Mouse (Mus musculus) thymus, postnatal 4 days (tissue): ENCODE results near the gene Lmntd1.

Source experiments
- DNase-seq: peaks from one replicate; pipeline ENCODE4 v3.0.0; 2021

Lmntd1 gene

GRCm38 (mm10) chr6:145370302-145370701, 243.8 kb downstream of the Lmntd1 start:
- DNase-seq = no peak

GRCm38 (mm10) chr6:145369290-145369689, 244.8 kb downstream of the Lmntd1 start:
- DNase-seq = no peak

DNA sequence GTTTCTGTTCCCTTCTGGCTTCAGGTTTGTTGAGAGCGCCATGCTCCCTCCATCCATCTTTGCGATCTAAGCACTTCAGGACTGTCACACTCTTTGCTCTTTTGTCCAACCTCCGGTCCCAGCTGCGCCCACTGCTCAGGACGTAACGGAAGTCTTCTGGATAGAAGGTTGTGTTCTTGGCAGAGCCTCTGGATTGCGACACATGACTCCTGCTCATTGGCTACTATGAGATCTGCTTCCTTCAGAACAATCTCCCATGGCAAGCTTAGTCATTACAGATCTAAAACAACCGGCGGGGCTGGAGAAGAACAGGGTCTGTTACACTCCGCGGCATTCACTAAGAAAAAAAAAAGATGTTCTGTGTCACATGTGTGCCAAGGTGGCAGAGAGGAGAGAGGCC, 247.6 kb downstream of the Lmntd1 start:
- no peak for DNase-seq

DNA sequence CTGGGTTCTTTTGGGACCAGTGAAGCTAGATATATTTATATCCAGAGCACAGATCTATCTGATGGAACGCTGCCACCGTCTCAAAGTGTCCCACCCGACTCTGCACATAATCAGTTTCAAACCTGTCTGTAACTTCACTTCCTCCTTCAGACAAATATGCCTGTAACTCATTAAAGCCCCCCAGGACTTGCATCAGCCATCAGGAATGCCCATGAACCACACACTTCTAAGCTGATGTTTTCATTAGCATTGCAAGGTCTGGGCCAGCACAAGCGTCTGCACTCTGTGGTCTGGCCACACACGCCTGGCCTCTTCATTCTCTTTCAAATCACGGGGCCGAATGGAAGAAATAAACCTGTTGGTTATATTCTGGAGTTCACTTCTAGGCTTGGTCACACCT, 250.4 kb downstream of the Lmntd1 start:
- DNase-seq = no peak

DNA sequence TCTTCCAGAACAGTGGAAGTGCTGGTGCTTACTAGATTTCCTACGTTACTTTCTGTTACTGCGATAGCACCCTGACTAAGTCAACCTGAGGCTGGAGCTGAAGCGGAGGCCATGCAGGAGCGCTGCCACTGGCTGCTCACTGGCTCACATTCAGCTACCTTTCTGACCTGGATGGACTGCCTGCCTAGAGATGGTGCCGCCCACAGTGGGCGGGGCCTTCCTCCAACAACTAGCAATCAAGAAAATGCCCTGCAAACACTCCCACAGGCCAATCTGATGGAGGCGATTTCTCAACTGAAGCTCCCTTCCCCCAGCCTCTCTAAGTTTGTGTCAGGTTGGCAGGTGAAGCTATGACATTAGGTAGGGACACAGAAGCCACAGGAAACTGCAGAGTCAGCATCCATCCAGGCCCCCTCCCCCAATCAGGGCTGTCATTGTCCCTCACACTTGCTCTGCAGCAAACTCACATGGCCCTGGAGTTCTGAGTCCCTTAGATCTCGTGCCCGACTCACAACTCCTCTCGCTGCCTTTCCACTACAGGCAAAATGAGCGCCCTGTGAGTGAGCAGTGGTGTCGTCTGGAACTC, 252.9 kb downstream of the Lmntd1 start:
- no peak for DNase-seq

- peak; percentile 73 for DNase-seq
Observed at GRCm38 (mm10) chr6:145359470-145360430, 254.4 kb downstream of the Lmntd1 start.

DNA sequence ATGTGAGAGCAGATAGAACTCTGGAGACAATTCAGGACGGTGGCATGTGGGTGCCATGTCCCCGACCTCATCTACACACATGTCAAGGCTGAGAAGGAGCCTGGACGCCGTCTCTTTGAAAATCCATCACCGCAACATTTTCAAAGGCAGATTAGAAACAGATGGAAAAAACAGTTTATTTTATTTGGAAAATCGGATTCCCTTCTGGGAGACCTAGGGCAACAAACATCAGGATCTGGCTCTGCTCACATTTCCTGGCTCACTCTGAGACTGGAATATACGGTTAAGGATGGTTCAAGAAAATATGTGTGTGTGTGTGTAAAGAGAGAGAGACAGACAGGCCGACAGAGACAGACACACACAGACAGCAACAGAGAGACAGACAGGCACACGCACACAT, 256.1 kb downstream of the Lmntd1 start:
- no peak for DNase-seq

DNA sequence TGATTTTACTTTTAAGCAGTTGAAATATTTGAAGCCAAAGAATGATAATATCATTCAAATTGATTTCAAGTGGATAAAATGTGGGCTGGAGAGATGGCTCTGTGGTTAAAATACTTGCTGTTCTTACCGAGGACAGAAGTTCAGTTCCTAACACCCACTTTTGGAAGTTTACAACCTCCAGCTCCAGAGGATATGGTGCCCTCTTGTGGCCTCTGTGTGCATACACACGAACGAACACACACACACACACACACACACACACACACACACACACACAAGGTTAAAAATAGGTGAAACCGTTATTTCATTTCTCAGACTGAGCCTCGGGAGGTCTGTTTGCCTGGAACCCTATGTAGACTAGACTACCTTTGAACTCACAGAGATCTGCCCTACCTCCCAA, 260.3 kb downstream of the Lmntd1 start:
- DNase-seq = no peak

DNA sequence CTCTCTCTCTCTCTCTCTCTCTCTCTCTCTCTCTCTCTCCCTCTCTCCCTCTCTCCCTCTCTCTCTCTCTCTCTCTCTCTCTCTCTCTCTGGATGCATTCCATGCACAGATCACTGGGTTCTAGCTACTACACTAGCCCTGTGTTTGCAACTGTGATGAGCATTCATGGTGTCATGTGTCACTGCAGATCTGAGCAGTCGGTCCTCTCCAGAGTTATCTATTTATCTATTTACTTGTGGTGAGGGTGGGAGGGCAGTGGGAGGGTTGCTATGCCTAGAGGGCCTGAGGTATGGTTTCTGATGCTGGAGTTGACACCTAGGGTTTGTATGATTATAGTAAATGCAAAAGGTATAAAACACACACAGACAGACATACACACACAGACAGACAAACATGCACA, 261.4 kb downstream of the Lmntd1 start:
- no peak for DNase-seq

DNA sequence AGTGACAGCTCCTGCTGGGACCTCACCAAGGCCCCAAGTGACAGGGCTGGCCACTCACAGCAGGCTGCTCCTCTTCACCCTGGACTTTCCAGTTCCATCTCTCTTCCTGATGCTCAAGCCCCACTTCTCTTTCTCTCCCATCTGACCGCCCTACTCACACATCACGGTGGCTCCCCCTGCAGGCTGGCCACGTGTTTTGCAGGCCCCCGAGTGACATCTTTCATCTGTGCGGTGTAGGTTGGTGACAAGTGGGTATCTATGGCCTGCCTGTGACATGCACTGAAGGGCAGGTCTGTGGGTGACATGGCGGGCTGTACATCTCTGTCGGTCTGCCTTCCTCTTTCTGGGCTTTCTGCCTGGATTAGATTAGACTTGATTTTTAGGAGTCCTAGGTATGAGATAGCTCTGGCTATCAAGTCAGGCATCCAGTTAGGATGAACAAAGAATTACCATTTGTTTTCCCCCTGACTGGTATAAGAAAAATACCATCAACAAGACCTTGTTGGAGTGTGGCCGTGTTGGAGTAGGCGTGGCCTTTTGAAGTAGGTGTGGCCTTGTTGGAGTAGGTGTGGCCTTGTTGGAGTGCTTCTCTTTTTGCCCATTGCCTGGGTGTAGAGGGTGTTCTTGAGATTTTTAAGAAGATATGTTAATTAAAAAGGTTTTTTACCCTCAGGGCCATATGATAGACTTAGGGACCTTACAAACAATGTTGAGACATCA, 265.8 kb downstream of the Lmntd1 start:
- DNase-seq = peak; percentile 86

DNA sequence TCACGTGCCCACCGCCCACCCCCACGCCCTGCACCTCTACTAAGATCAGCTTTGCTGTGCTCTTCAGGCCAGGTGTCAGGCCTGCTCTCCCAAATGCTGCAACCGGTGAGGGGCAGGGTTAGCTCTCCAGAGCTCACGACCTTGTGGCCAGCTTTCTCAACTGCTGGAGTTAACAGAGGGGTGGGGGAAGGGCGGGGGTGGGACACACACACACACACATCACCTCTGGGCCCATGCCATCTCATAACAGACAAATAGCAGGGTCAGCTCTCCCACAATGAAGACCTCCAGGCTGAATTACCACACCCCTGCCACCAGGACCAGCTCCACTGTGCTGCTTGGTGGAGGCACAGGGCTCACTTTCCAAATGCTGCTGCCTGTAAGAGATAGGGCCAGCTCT, 266.5 kb downstream of the Lmntd1 start:
- DNase-seq = no peak

DNA sequence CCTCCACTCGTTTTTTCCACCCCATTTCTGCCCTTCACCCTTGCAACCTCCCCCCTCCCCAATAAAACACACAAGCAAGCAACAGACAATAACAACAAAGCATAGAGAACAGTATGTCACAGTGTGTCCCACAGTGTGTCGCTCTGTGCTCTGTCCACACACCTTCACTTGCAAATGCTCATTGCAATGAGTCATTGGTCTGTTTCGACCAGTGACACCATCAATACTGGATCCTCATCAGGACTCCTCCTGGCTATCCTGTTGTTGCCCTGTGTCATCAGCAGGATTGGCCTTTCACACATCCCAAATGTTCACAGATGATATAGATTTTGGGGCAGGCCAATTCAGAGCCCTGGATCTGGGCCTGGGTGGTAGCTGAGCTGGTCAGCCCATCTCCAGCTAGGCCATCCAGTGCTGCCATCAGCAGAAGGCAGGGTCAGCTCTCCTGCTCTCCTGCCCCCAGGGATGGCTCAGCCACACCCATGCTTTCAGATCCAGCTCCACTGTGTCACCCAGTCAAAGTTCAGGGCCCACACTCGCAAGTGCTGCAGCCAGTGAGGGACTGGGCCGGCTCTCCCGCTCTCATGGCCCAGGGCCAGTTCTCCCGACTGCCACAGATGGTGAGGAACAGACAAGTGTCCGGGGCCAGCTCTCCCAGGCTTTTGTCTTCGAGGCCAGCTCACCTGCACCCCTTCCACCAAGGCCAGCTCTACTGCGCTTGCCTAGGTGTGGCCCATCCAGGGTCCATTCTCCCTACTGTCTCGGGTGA, 267.1 kb downstream of the Lmntd1 start:
- no peak for DNase-seq

DNA sequence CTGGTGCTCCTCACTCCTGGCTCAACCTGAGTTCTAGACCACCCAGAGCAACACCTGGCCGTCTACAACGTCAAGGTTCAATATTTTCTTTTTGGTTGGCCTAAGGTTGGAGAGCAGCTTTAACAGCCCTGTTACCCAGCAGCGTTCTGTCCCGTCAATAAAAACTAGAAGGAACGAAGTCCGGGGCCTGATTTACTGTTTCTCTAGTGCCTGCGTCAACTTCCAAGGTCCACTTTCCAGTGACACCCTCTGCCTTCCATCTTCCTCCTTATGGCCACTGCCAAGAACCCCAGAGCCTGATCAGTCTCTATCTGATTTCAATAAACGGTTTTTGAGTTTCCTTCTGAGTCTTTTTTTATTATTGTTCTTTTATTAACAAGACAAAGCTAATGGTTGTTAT, 267.8 kb downstream of the Lmntd1 start:
- no peak for DNase-seq

DNA sequence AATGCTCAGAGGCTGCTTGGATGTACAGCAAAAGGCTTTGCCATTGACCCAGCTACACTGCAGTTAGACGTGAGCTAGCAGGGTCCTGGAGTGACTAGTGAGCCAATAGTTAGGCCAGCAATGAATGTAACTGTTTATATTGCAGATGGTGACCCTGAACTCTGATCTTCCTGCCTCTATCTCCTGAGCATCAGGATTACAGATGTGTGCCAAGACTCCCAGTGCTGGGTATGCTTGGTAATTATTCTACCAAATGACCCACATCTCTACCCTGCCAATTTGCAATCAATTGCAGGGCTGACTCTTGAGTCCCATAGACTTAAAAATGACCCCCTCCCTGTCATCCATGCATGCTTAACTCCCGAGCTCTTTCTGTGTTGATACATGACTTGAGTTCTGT, 269.4 kb downstream of the Lmntd1 start:
- no peak for DNase-seq

GRCm38 (mm10) chr6:145343457-145343856, 270.7 kb downstream of the Lmntd1 start:
- peak; percentile 27 for DNase-seq

GRCm38 (mm10) chr6:145342836-145343235, 271.3 kb downstream of the Lmntd1 start:
- no peak for DNase-seq

- DNase-seq = peak; percentile 83
Observed at GRCm38 (mm10) chr6:145341301-145342193, 272.6 kb downstream of the Lmntd1 start.

- peak; percentile 94 for DNase-seq
Observed at GRCm38 (mm10) chr6:145340657-145341146, 273.4 kb downstream of the Lmntd1 start.

DNA sequence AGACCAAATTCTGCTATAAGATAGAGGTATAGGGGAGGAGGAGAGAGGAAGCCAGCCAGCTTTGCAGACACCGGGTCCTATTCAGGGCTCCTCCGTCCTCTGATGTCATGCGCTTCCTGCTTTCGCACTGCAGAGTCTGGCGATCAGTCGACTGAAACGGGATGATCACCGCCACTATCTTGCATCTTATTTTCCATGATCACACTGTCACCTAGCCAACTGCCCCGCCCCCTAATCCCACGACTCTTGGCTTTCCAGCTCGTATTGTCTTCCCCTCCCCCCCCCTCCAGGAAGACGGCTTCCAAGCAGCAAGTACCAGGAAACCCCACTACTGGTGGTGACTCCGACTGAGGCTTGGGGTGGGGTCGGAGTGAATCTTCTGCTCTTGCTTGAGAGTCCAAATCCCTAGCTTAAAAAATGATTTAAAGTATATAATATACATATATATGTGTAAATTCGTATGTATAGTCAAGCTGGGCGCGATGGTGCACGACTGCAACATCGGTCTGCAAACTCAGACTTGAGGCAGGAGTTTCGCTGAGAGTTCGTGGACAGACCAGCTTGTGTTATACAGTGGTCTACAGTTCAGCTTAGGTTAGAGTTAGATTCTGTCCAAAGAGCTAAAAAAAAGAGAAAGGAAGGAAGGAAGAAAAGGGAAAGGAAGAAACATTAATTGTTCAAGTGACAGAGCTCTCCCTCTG, 274.0 kb downstream of the Lmntd1 start:
- peak; percentile 72 for DNase-seq

- DNase-seq = peak; percentile 25
Observed at GRCm38 (mm10) chr6:145338571-145339294, 275.4 kb downstream of the Lmntd1 start.
